Mouse (Mus musculus) testis, adult 2 months (tissue): ENCODE measurements at regions not wholly inside any gene's neighbourhood (a gene's known extent, or its start where the extent isn't known, plus 50 kb on each side); places are given as distances from the start of the nearest gene placed in this dataset.

Experiments used
- CTCF ChIP-seq: fragments of 200-500 bp; IDR thresholded peaks from 2 replicates; pipeline ENCODE4 v1.5.1; 2012; ENCODE audit warnings: low read depth, mild to moderate bottlenecking, inconsistent platforms, low read length, moderate library complexity; ENCODE audit not compliant: control insufficient read depth, insufficient read depth, insufficient replicate concordance
- POLR2A ChIP-seq: fragments of 200-500 bp; IDR thresholded peaks from 2 replicates; pipeline ENCODE4 v1.6.1; 2012; ENCODE audit warnings: low read depth, mild to moderate bottlenecking, inconsistent platforms, low read length, moderate library complexity; ENCODE audit not compliant: control insufficient read depth

DNA sequence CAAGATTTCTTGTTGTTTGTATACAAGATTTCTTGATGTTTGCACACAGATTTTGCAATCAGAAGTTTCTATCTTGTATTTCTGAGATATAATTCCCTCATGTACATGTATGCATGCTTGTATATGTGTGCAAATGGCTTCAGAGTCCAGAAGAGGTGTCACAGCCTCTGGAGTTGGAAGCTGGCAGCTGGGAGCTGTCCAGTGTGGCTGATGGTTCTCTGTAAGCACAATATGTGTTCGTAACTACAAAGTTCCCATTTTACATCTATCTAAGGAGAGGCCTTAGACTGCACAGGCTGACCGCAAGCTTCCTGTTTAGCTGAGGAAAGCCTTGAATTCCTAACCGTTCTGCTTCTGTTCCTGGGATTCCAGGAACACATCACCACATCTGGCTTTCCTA lies 119.0 kb downstream of the Fam76b start:
- TF ChIP-seq CTCF (no peak), POLR2A (no peak)
